Mouse (Mus musculus): ENCODE results near the gene Slc9a8. TPM values are rescaled to one million over a fixed set of nuclear protein-coding genes. Genes with fewer than 3 reads are reported as not detected.

The Slc9a8 gene
- polyA plus RNA-seq, 1 experiment from 2014 or later, result 21.6 TPM

- Histone ChIP-seq H3K36me3 (ENCODE audit: control insufficient read depth, insufficient read depth, low read length) (no peaks in the 10 kb centered on the region), H3K27ac (ENCODE audit: low read depth, low read length) (peak within 1 kb of the TSS; percentile 92), H3K4me1 (ENCODE audit: control insufficient read depth, insufficient read depth, low read length) (peaks cover 19% of the 10 kb centered on the region; the same call in 1 of the 2 replicates), H3K27me3 (ENCODE audit: control insufficient read depth, insufficient read depth, low read length) (no peaks in the 10 kb centered on the region), H3K9ac (ENCODE audit: low read depth, low read length) (peak within 1 kb of the TSS; percentile 91), H3K4me3 (ENCODE audit: low read depth, low read length) (peak within 1 kb of the TSS; percentile 100), H3K9me3 (replicated peaks; ENCODE audit: control insufficient read depth, low read length) (no peaks in the 10 kb centered on the region), H3K4me2 (peak within 1 kb of the TSS; percentile 95)
- WGBS (ENCODE audit: insufficient replicate concordance), result 2% methylated on average over 62 of the region's 63 CpGs
- peak; percentile 82 for ATAC-seq (replicated peaks; ENCODE audit: insufficient number of reproducible peaks, low FRiP score, low TSS enrichment)
These were observed 71.5 kb downstream of the Slc9a8 start, which contains the start of gene Spata2 for GRCm38 (mm10) chr2:167492713-167493636. Spata2 (minus strand) TSS chr2:167492887.

- Histone ChIP-seq H3K9me3 (replicated peaks; ENCODE audit: control insufficient read depth, low read length) (no peaks in the 10 kb centered on the region), H3K36me3 (ENCODE audit: control insufficient read depth, insufficient read depth, low read length) (no peaks in the 10 kb centered on the region), H3K27ac (ENCODE audit: low read depth, low read length) (no peak overlapping the region), H3K4me2 (no peak overlapping the region), H3K9ac (ENCODE audit: low read depth, low read length) (no peak overlapping the region), H3K4me3 (ENCODE audit: low read depth, low read length) (no peak overlapping the region), H3K4me1 (ENCODE audit: control insufficient read depth, insufficient read depth, low read length) (peaks cover 11% of the 10 kb centered on the region; the same call in 1 of the 2 replicates), H3K27me3 (ENCODE audit: control insufficient read depth, insufficient read depth, low read length) (no peaks in the 10 kb centered on the region)
- WGBS (ENCODE audit: insufficient replicate concordance), result 78% methylated on average over 7 of the region's 7 CpGs
- no peak for ATAC-seq (replicated peaks; ENCODE audit: insufficient number of reproducible peaks, low FRiP score, low TSS enrichment)
These were observed 74.9 kb downstream of the Slc9a8 start for GRCm38 (mm10) chr2:167496437-167496836.

- ATAC-seq (replicated peaks; ENCODE audit: insufficient number of reproducible peaks, low FRiP score, low TSS enrichment), result no peak
- H3K4me3 ChIP-seq (ENCODE audit: low read depth, low read length), result no peak overlapping the region
- WGBS (ENCODE audit: insufficient replicate concordance), result 76% methylated on average over 5 of the region's 5 CpGs
These were observed 75.8 kb downstream of the Slc9a8 start for GRCm38 (mm10) chr2:167497272-167497671.

GRCm38 (mm10) chr2:167502554-167503252 lies 81.2 kb downstream of the Slc9a8 start:
- Histone ChIP-seq H3K36me3 (ENCODE audit: control insufficient read depth, insufficient read depth, low read length) (peaks cover 2% of the 10 kb centered on the region; the same call in 1 of the 2 replicates), H3K4me2 (peak overlapping the region; percentile 95), H3K27ac (ENCODE audit: low read depth, low read length) (0 out of 2 replicates have a peak overlapping the region, but pooled peaks have one; percentile 83), H3K4me1 (ENCODE audit: control insufficient read depth, insufficient read depth, low read length) (peaks cover 22% of the 10 kb centered on the region; the same call in 1 of the 2 replicates), H3K9me3 (replicated peaks; ENCODE audit: control insufficient read depth, low read length) (no peaks in the 10 kb centered on the region), H3K27me3 (ENCODE audit: control insufficient read depth, insufficient read depth, low read length) (no peaks in the 10 kb centered on the region), H3K4me3 (ENCODE audit: low read depth, low read length) (peak overlapping the region; percentile 96), H3K9ac (ENCODE audit: low read depth, low read length) (peak overlapping the region; percentile 98; the same call in 1 of the 2 replicates)
- ATAC-seq (replicated peaks; ENCODE audit: insufficient number of reproducible peaks, low FRiP score, low TSS enrichment), result no peak; the same call in 1 of the 2 replicates
- WGBS (ENCODE audit: insufficient replicate concordance), result 43% methylated on average over 13 of the region's 13 CpGs

More at GRCm38 (mm10) chr2:167497272-167497671, 75.8 kb downstream of the Slc9a8 start:
- Histone ChIP-seq H3K9ac (ENCODE audit: low read depth, low read length) (no peak overlapping the region), H3K9me3 (replicated peaks; ENCODE audit: control insufficient read depth, low read length) (no peaks in the 10 kb centered on the region), H3K27me3 (ENCODE audit: control insufficient read depth, insufficient read depth, low read length) (no peaks in the 10 kb centered on the region), H3K4me2 (no peak overlapping the region), H3K27ac (ENCODE audit: low read depth, low read length) (no peak overlapping the region), H3K36me3 (ENCODE audit: control insufficient read depth, insufficient read depth, low read length) (no peaks in the 10 kb centered on the region), H3K4me1 (ENCODE audit: control insufficient read depth, insufficient read depth, low read length) (0 out of 2 replicates have a peak, but pooled peaks cover 6% of the 10 kb centered on the region)

GRCm38 (mm10) chr2:167503253-167503895 lies 81.9 kb downstream of the Slc9a8 start:
- Histone ChIP-seq H3K9ac (ENCODE audit: low read depth, low read length) (peak overlapping the region; percentile 98), H3K9me3 (replicated peaks; ENCODE audit: control insufficient read depth, low read length) (no peaks in the 10 kb centered on the region), H3K27ac (ENCODE audit: low read depth, low read length) (peak overlapping the region; percentile 83), H3K4me3 (ENCODE audit: low read depth, low read length) (peak overlapping the region; percentile 96), H3K36me3 (ENCODE audit: control insufficient read depth, insufficient read depth, low read length) (peaks cover 2% of the 10 kb centered on the region; the same call in 1 of the 2 replicates), H3K27me3 (ENCODE audit: control insufficient read depth, insufficient read depth, low read length) (no peaks in the 10 kb centered on the region), H3K4me1 (ENCODE audit: control insufficient read depth, insufficient read depth, low read length) (peaks cover 22% of the 10 kb centered on the region; the same call in 1 of the 2 replicates), H3K4me2 (peak overlapping the region; percentile 95)
- WGBS (ENCODE audit: insufficient replicate concordance), result under 1% methylated on average over 85 of the region's 85 CpGs
- ATAC-seq (replicated peaks; ENCODE audit: insufficient number of reproducible peaks, low FRiP score, low TSS enrichment), result peak; percentile 75

GRCm38 (mm10) chr2:167503896-167504349 lies 82.4 kb downstream of the Slc9a8 start:
- Histone ChIP-seq H3K27ac (ENCODE audit: low read depth, low read length) (peak overlapping the region; percentile 83), H3K36me3 (ENCODE audit: control insufficient read depth, insufficient read depth, low read length) (peaks cover 5% of the 10 kb centered on the region), H3K4me3 (ENCODE audit: low read depth, low read length) (peak overlapping the region; percentile 96), H3K4me1 (ENCODE audit: control insufficient read depth, insufficient read depth, low read length) (peaks cover 22% of the 10 kb centered on the region; the same call in 1 of the 2 replicates), H3K27me3 (ENCODE audit: control insufficient read depth, insufficient read depth, low read length) (no peaks in the 10 kb centered on the region), H3K4me2 (peak overlapping the region; percentile 95), H3K9ac (ENCODE audit: low read depth, low read length) (peak overlapping the region; percentile 98), H3K9me3 (replicated peaks; ENCODE audit: control insufficient read depth, low read length) (no peaks in the 10 kb centered on the region)
- WGBS (ENCODE audit: insufficient replicate concordance), result under 1% methylated on average over 32 of the region's 32 CpGs
- no peak for ATAC-seq (replicated peaks; ENCODE audit: insufficient number of reproducible peaks, low FRiP score, low TSS enrichment)

GRCm38 (mm10) chr2:167505127-167505526 lies 83.6 kb downstream of the Slc9a8 start:
- no peak for ATAC-seq (replicated peaks; ENCODE audit: insufficient number of reproducible peaks, low FRiP score, low TSS enrichment)
- H3K9ac ChIP-seq (ENCODE audit: low read depth, low read length), result no peak overlapping the region; the same call in 1 of the 2 replicates
- H3K4me2 ChIP-seq, result 0 out of 2 replicates have a peak overlapping the region, but pooled peaks have one; percentile 4
- no peaks in the 10 kb centered on the region for H3K9me3 ChIP-seq (replicated peaks; ENCODE audit: control insufficient read depth, low read length)
- H3K27me3 ChIP-seq (ENCODE audit: control insufficient read depth, insufficient read depth, low read length), result no peaks in the 10 kb centered on the region
- peaks cover 23% of the 10 kb centered on the region; the same call in 1 of the 2 replicates for H3K4me1 ChIP-seq (ENCODE audit: control insufficient read depth, insufficient read depth, low read length)
- H3K4me3 ChIP-seq (ENCODE audit: low read depth, low read length), result no peak overlapping the region
- H3K27ac ChIP-seq (ENCODE audit: low read depth, low read length), result no peak overlapping the region
- 79% methylated on average over 3 of the region's 3 CpGs for WGBS (ENCODE audit: insufficient replicate concordance)
- peaks cover 5% of the 10 kb centered on the region for H3K36me3 ChIP-seq (ENCODE audit: control insufficient read depth, insufficient read depth, low read length)
